Mouse (Mus musculus) layer of hippocampus, postnatal 36 days (tissue): ENCODE results near the gene Cdk9. TPM values are rescaled to one million over a fixed set of nuclear protein-coding genes. Genes with fewer than 3 reads are reported as not detected.

Source experiments
- DNase-seq, 2 experiments: peaks; one replicate each; pipeline ENCODE4 v3.0.0; 2022
- total RNA-seq, 2 experiments: library from RNA; stranded (reverse); gene quantifications; 2 replicates each; pipeline ENCODE4 v1.2.3; 2021

Gene Cdk9
- total RNA-seq, 2 experiments from 2014 or later: 110 to 117 TPM

DNA sequence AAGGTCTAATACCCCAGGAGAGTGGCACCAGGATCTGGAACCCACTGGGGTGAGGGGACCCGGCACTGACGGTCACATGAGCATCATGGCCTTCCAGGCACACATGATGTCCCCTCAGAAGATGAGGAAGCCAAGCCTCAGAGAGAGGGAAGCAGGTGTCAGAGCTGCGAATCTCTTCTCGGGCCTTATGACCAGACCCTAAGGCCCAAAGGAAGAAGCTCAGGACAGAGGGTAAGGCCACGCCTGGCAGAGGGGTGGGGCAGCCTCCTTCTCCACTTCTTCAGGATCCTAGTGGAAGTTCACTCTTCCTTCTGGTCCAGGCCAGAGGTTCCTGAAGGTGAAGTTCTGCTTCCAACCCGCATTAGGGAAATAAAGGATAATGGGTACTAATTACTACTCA, 19.8 kb upstream of the Cdk9 start:
- no peak for DNase-seq

DNA sequence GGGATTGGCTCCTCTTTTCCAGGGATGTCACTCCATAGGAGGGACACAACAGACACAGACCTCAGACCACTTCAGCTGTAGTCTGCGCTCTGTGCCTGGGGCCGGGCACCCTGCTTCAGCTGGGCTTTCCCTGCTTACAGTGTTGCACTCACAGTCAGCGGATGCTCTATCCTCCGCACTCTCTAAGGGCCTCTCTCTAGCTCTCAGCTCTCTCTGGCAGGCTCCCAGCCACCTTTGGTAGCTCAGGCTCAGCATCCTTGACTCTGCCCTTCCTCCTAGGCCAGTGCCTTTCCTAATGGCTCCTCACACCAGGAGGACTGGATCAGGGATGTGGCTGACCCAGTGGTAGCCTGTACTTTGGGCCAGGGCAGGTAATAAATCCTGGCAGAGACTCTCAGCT, 19.0 kb upstream of the Cdk9 start:
- DNase-seq: no peak

DNA sequence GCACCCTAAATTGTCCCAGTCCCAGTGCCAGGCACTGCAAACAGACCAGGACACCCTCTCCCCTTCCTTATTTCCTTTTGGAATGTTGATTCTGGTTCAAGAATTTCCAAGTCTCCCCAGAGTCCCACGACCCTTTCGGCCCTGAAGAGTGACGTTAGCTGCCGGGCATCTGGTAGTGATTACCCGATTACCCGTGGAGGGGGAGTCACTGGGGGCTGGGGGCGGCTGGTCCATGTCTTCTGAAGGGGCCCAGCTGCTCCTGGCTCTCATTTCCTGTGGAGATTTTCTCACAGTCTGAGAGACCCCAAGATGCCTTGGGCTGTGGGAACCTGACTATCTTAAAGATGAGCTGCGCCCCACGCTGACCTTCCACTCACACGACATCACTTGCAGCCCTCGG, 18.0 kb upstream of the Cdk9 start:
- DNase-seq: no peak

DNA sequence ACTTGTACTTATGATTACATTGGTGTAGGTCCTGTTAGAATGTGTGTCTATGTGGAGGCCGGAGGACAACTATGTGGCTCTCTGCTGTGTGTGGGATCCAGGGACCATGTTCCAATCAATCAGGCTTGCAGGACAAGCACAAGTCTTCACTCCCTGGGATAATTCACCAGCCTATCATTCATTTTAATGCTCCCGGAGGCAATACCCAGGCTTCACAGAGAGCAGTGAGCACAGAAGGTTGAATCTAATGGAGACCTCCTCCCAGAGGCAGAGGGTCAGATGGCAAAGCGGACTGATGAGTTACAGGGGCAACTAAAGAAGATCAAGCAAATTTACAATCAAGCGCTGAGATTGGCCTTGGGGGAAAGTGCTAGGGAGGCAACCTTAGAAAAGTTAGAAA, 16.7 kb upstream of the Cdk9 start:
- no peak for DNase-seq

DNA sequence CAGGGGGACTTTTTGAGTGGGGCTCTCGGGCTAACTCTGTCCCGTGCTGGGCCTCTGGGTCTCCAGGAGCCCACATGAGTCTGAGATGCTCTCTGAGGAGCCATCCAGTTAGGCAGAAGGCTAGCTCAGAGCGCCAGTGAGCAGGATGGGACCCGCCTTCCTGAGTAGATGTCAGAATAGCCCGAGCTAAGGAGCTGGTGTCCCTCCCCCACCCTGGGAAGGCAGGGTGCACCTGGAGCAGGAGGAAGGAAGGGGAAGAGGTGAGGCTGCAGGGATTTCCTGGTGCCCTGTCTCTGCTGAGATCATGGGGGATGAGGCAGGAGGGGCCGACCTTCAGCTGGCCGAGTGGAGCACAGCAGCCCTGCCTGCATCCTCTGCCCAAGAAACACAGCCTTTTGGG, 15.6 kb upstream of the Cdk9 start:
- DNase-seq: no peak

DNA sequence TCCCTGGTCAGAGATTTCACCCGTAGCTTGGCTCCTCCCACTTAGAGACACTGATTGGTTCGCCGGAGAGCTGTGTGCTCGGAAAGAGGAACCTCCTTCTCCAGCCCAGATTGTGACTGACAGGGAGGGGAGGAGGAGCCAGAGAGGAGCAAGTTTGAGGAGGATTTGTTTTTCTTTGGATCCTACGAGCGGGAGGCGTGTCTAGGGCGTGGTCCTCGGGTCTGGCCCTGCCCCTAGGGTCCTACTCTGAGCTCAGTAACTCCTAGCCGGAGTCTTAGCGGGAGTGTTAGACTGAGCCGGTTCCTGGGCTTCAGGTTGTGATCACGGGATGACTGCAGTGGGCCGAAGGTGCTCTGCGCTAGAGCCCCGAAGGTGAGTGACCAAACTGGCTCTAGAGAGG, 14.6 kb upstream of the Cdk9 start:
- peak; percentile 78 to 83 for DNase-seq

DNA sequence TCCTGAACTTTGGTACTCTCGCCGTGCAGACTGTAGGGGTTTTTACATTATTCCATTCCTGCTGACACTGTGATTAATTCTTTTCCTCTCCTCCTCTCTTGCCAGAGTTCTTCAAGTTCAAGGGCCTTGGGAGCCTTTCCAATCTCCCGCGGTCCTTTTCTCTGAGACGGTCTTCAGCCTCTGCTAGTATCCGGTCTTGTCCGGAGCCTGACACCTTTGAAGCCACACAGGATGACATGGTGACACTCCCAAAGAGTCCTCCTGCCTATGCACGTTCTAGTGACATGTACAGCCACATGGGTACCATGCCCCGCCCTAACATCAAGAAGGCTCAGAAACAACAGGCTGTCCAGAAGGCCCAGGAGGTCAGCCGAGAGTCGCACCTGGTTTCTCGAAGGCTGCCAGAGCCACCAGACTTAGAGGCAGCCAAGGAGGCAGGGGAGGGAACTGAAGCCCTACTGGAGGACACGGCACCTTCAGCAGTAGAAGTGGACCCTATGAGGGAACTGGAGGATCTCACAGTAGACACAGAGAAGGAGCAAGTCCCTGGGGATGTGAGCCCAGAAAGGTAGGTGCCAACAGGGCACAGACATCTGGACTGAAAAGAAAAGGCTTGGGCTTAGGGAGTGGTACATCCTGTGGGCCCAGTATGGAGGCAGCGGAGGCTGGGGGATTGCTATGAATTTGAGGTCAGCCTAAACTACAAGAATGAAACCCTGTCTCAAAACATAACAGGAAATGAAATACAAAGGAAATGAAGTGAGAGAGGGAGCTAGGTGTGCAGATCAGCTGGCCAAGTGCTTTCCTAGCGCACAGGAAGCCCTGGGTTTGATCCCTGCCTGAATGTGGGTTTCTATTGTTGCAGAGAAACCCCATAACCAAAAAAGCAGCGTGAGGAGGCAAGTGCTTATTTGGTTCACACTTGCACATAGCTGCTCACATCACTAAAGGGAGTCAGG, 12.2 kb upstream of the Cdk9 start:
- DNase-seq: no peak

DNA sequence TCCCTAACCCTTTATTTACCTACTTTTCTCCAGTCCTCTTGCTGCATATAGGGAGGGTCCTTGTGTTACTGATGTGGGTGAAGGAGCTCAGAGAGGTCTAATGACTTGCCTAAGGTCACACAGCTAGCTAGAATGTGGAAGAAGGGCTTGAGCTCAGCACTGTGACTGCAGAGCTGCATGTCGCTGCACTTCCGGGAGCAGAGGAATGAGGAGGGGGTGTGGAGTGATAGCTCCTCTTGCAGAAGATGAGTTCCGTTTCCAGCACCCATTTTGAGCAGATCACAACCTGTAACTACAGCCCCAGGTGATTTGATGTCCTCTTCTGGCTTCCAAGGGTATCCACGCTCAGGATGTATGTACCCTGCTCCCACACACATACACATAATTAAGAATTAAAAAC, 11.3 kb upstream of the Cdk9 start:
- no peak for DNase-seq

DNA sequence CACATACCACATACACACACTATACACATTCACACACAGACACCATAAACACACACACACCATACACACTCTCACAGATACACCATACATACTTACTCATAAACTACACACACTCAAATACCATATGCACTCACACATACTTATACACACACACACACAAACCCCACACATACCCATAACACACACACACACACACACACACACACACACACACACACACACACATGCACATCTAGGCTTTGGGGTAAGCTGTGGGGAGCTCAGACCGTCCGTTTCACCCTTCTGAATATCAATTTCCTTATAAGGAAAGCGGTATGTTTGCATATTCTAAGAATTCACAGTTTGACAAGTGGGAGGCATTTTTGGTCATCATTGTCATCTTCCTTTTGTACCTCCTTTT, 9.7 kb upstream of the Cdk9 start:
- DNase-seq: no peak

DNA sequence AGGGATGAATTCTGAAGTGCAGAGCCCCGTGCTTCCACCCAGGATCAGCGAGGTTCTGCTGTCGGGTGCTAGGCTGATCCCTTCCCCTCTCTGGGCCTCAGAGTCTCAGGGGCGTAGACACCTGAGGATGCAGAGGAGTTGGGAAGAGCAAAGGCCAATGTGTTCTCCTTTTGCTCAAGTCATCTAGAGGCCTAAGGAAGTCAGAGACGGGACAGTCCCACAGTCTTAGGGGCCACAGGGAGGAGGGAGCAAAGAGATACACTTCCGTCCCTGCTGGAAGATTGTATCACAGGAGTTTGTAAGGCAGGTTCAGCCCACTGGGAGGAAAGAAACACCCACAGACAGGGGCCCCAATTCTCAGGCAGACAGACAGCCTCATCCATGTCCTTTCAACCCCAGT, 9.2 kb upstream of the Cdk9 start:
- DNase-seq: no peak

DNA sequence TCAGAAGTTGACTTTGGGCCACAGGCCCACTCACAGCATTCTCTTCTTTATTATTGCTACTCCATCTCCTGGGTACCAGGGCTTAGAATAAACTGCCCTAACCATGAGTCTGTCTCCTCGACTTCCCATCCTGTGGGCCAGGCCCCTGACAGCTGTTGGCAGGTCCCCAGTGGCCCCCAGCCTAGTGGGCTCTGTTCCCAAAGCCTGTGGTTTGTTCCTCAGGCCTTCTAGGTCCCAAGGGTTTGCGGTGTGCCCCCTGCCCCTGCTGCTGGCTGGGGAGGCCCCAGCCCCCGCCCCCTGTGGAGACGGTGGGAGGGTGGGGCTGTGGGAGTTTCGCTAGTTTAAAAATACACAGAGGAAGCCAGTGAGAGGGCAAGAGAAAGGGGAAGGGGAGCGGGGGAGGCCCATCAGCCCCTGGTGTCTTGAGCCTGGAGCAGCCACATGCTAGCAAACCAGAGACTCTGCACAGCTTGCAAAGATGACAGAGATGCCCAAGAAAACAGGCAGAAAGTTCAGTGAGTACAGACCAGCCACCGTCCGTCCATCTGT, 7.9 kb upstream of the Cdk9 start, which contains the start of gene Sh2d3c:
Gene Sh2d3c (plus strand): TSS at position 375 of the 549 bp plus-strand sequence.
- DNase-seq: no peak

DNA sequence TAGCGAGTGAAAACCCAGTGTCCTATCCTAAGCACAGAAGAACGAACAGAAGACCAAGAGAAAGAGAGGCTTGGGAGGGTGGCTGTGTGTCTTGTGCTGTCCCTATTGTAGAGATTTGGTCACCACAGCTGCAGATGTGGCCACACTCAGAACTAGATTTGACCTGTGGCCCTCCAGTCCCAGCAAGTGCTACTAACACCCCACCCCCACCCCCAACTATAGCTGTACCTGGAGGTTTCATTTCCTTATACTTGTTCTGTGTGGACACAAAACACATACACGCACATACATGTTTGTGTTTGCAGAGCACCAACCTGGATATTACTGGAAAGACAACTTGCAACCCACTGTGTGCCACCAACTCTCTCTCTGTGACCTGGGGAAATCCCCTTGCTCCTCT, 7.2 kb upstream of the Cdk9 start:
- no peak for DNase-seq

DNA sequence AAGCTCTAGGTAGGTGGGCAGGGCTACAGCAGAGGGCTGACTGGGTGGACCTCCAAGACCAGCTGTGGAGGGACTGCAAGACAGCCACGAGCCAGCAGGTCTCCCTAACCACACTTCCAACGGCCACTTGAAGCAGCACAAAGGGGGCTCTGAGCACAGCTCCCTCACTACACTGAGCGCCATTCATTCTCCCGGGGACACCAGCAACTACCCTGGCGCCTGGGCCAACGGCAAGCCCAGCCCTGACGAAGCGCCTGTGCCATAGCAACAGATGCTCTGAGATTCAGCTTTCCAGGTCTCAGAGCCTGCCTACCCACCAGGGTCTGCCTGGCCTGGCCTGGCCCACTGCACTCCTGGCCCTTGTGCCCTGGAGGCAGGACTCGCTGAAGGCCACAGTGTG, 5.9 kb upstream of the Cdk9 start:
- DNase-seq: peak; percentile 33 to 38

DNA sequence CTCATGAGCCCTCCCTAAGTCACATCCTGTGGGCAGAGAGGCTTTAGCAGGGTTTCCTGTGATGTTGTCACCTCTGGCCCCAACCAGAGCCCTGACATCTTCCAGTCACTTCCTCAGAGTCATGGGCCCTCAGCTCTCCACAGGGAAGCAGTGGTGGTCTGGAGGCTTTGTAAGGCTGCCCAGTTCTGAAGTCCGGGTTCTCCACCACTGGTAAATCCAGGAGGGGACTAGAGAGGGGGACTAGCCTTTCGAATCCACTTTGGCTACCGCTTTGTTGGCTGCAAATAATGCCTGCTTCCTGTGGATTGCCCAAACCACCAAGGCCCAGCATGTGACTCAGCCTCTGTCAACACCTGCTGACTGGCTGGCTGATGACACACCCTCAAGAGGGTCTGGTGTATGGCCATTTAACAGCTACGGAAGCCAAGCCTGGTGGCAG, 2.1 kb upstream of the Cdk9 start:
- no peak for DNase-seq

DNA sequence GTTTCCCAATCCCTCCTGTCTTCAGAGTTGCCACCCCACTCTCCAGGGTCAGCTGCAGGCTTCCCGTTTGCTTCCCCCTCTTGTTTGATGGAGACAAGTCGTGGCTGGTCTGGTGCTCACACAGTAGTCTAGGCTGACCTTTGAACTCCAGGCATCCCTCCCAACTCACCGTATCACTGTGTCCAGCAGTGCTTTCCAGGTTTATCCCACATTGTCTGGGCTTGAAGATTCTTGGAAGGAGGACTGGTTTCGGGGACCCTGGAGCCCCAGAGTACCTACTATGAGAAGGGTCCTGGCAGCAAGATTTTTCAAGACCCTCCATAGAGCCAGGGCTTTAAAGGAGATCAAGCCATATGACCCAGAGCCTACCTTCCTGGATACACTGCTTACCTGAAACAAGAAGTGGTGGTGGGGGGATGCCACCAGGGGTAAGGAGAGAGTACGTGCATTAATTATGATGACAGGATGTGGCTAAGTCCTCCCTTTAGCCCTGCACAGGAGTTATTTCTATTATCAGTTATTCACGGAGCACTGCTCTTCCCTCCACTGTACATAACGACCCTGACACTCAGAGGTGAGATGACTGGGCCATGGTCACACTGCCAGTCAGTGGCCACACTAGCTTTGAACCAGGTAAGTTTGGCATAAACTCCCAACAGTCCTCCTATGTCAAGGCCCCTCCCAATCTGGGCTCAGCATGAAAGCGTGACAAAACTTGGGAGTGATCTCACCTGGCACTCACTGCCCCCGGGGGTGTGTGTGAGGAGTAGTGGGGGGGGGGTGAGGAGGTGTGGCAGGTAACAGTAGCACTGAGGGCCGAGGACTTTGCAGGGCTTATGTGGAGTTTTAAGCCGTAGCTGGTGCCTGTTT, 1.5 kb upstream of the Cdk9 start:
- no peak for DNase-seq

DNA sequence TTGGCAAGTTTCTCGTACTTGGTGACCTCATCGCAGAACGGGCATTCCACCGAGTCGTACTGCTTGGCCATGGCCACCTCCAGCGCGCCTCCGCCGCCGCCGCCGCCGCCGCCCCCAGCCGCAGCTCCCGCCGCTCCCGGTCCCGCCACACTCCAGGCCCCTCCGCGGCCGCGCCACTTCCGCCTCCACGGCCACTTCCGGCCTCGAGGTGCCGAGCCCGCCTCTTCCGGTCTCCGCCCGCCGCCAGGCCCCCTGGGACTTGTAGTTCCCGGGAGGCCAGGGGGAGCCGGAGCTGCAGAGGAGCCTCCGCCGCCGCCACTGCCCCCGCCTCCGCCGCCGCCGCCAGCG, 316 bp downstream of the Cdk9 start:
- DNase-seq: peak in 1 of 2 experiments; percentile 94

DNA sequence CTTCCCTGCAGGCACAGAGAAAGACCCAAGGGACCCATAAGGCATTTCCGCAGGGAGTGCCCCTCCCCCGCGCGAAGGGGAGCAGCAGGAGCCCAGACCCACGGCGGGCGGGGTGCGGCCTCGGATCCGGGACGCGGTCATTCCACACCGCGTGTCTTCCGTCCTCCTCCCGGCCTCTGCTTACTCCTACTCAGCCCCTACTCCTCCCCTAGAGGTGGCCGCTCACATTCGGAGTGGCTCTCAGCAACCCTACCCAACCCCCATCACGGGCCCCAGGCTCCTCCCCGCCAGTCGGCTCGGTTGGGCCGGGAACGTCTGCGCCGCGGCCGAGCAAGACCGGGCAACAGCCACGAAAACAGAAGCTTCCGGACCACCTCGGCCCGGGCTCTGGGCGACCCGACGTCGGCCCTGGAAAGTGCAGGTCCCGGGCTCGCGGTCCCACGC, 746 bp downstream of the Cdk9 start:
- peak; percentile 47 to 53 for DNase-seq

DNA sequence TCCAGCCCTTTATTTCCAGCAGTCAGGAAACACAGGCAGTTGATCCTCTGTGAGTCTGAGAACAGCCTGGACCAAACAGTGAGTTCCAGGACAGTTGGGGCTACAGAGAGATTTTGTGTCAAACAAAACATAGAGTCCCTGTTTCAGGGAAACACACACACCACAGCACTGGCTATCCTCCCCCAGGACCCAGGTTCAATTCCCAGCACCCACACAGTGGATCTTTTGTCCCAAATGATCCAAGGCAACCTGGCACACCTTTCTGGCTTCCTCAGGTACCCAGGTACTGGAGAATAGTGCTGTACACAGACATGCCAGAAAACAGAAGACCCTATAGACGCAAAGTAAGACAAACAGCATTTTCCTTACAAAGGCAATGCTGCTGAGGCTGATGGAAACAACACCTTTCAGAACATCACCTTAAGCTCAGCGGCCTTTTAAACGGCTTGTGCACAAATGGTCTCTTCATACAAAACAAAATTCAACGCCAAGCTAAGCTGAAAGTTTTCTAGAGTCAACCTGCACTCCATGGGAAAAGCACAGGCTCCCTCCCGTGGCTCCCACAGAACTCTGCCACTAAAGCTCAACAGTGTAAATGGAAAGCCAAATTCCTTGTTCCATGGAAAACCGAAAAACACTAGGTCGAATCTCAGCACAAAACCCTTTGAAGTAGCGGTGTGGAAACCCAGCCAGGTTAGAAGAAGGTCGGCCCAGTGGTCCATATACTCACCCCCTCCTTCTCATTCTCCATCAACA, 1.4 kb downstream of the Cdk9 start:
- no peak for DNase-seq

DNA sequence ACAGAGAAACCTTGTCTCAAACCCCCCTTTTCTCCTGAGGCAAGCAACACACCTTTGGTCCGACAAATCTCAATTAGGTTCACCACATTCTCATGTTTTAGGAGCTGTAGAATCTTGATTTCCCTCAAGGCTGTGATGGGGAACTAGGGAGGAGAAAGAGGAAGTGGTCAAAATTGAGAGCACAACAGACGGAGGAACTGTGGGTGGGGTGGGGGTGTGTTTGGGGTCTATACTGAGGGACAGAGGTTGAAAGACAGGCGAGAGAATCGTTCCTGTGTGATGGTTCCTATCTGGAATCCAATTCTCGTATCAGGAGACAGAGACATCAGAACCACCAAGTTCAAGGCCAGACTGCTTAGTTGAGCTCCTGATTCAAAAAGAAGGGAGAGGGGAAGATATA, 2.5 kb downstream of the Cdk9 start:
- no peak for DNase-seq

DNA sequence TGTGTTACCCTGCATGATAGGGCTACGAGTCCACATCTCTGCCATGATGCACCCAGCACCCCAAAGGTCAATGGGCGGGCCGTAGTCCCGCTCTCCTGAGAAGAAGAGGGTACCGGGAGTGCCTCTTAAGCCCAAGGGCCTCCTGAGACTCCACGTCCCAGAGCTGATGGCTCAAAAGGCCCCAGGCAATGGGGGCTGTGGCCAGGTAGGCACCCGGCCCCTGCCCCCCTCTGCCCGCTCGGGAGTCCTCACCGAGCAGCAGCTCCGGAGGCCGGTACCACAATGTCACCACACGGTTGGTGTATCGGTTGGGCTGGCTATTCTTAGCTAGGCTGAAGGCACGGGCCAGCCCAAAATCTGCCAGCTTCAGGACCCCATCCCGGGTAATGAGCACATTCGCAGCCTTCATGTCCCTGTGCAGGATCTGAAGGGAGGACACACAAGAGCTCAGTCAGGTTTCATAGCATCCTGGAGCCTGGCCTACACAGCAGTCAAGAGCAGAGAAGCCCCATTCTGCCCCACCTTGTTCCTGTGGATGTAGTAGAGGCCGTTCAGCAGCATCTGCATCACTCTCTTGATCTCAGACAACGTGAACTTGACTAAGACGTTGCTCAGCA, 3.2 kb downstream of the Cdk9 start:
- no peak for DNase-seq

DNA sequence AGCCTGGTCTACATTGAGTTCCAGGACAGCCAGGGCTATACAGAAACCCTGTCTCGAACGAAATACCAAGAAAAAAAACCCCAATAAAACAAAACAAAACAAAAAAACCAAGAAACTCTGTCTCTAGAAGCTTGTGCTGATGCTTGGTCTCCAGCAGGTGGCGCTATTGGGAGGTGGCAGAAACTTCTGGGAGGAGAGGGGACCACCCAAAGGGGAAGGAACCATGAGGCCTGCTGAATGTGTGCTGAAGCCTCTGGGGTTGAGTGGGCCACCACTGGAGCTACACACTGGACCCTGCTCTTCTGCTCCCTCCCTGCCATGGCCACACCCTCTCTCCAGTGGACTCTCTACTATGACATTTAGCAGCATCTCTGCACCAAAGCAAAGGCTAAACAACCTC, 4.2 kb downstream of the Cdk9 start:
- peak in 1 of 2 experiments; percentile 29 for DNase-seq

DNA sequence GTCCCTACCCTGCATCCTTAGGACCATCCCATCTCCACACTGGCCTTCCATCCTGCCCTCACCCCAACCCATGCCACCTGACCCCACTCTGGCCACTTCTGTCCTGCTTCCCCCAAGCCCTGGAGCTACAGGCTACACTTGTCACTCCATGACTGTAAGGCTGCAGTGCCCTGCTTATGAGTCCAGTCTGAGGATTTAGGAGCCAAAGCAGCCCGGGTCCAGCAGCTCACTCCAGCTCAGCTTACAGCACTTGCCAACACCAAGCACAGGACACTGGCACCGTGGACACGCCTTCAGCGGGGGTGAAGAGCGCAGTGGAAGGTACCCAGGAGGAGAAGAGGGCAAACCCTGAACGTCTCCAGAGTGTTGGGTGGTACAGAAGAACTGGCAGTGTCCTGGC, 5.9 kb downstream of the Cdk9 start:
- DNase-seq: no peak
